Mouse (Mus musculus): ENCODE measurements around the gene Fiz1.

- TF ChIP-seq EP300 (IDR thresholded peaks at IDR 0.05; ENCODE audit: insufficient read depth, low read depth, low read length) (no peak), POLR2A (IDR thresholded peaks at IDR 0.05; ENCODE audit: insufficient read depth, low read depth, low read length) (no peak; the same call in 1 of the 2 replicates), CTCF (IDR thresholded peaks at IDR 0.05) (no peak)
Observed at GRCm38 (mm10) chr7:5051193-5052192, 37.0 kb upstream of the Fiz1 start, which contains the start of gene Zfp580.

All from heart, adult 2 months (tissue).